Mouse (Mus musculus) lung, postnatal 0 days (tissue): Measurements from ENCODE around the gene Hist1h2ao. TPM values are rescaled to one million over a fixed set of nuclear protein-coding genes. Genes with fewer than 3 reads are reported as not detected.
A peak's percentile ranks its signal among the peaks of the same experiment; 100 is the strongest.
"Not testable (repeated sequence)": the region's sequence is repeated elsewhere in the genome, so short reads cannot be mapped to it uniquely, and the experiment has no call there.

Experiments used
- ATAC-seq: fragments of 200-750 bp; cut with Nextera tagmentation; 2 replicates; pipeline ENCODE4 v1.8.0; 2017; ENCODE audit warnings: moderate library complexity
- DNase-seq: peaks from one replicate; pipeline ENCODE4 v3.0.0-alpha.2; 2016; ENCODE audit warnings: low spot score
- H3K27ac ChIP-seq: fragments of 300-500 bp; sonication (generic); 2 replicates; pipeline ENCODE4 v1.5.1; 2014; ENCODE audit warnings: antibody characterized with exemption, mild to moderate bottlenecking, low read length, mixed read lengths
- H3K27me3 ChIP-seq: fragments of 300-500 bp; sonication (generic); replicated peaks from 2 replicates; pipeline ENCODE4 v1.6.1; 2014; ENCODE audit warnings: low read length, mixed read lengths; ENCODE audit not compliant: insufficient read depth
- H3K36me3 ChIP-seq: fragments of 300-500 bp; sonication (generic); 2 replicates; pipeline ENCODE4 v1.6.1; 2014; ENCODE audit warnings: low read length, mixed read lengths; ENCODE audit not compliant: insufficient read depth
- H3K4me1 ChIP-seq: fragments of 300-500 bp; sonication (generic); 2 replicates; pipeline ENCODE4 v1.6.1; 2014; ENCODE audit warnings: antibody characterized with exemption, low read depth, low read length, mixed read lengths; ENCODE audit not compliant: insufficient read depth
- H3K4me2 ChIP-seq: fragments of 300-500 bp; sonication (generic); replicated peaks from 2 replicates; pipeline ENCODE4 v1.6.1; 2014; ENCODE audit warnings: low read depth, mild to moderate bottlenecking, low read length, moderate library complexity, mixed read lengths
- H3K4me3 ChIP-seq: fragments of 300-500 bp; sonication (generic); 2 replicates; pipeline ENCODE4 v1.5.1; 2014; ENCODE audit warnings: low read depth, low read length
- H3K9ac ChIP-seq: fragments of 300-500 bp; sonication (generic); replicated peaks from 2 replicates; pipeline ENCODE4 v1.6.1; 2014; ENCODE audit warnings: low read depth, mild to moderate bottlenecking
- H3K9me3 ChIP-seq: fragments of 300-500 bp; sonication (generic); 2 replicates; pipeline ENCODE4 v1.6.1; 2016; ENCODE audit warnings: low read length, mixed read lengths
- CTCF ChIP-seq: IDR thresholded peaks from 2 replicates; pipeline ENCODE4 v1.5.1; 2016; ENCODE audit warnings: antibody characterized with exemption, mild to moderate bottlenecking
- EP300 ChIP-seq: IDR thresholded peaks from 2 replicates; pipeline ENCODE4 v1.6.1; 2016; ENCODE audit warnings: antibody characterized with exemption, mild to moderate bottlenecking, control low read depth
- WGBS: fragments of 180-500 bp; shearing (Covaris S2); extraction: QIAGEN DNeasy Blood & Tissue Kit; methylation state at CpG from one replicate; pipeline ENCODE4 v1.1.7; 2014; 5-methylcytosine and 5-hydroxymethylcytosine counted together
- polyA plus RNA-seq: library from polyadenylated mRNA; unstranded; fragments of >200 nt; fragmentation: Nextera tagmentation; extraction: Ambion mirVana; gene quantifications from 2 replicates; pipeline ENCODE4 v1.2.1, GENCODE M21; 2015

Hist1h2ao gene
- polyA plus RNA-seq, 1 experiment from 2014 or later = not detected

- peak within 1 kb of the TSS; percentile 56 for H3K4me2 ChIP-seq
- H3K27ac ChIP-seq = peak within 1 kb of the TSS; percentile 70
- no peaks in the 10 kb centered on the region for H3K27me3 ChIP-seq
- peaks cover 10% of the 10 kb centered on the region; the same call in 1 of the 2 replicates for H3K4me1 ChIP-seq
- DNase-seq (peak; percentile 97), ATAC-seq (peak; percentile 62)
- TF ChIP-seq EP300 (no peak), CTCF (no peak)
- H3K4me3 ChIP-seq = peak within 1 kb of the TSS; percentile 34
- 0% methylated on average over 13 of the region's 20 CpGs for WGBS
- H3K9ac ChIP-seq = 0 out of 2 replicates have a peak within 1 kb of the TSS, but pooled peaks have one; percentile 16
- no peaks in the 10 kb centered on the region for H3K9me3 ChIP-seq
- no peaks in the 10 kb centered on the region for H3K36me3 ChIP-seq
Observed at GRCm38 (mm10) chr13:21783255-21783617, 27.0 kb upstream of the Hist1h2ao start, which contains the start of gene Hist1h3i. Hist1h3i (minus strand) TSS chr13:21783370.

GRCm38 (mm10) chr13:21783734-21784161 lies 26.5 kb upstream of the Hist1h2ao start:
- ATAC-seq = no peak
- Histone ChIP-seq H3K27ac (peak overlapping the region; percentile 43; the same call in 1 of the 2 replicates), H3K36me3 (no peaks in the 10 kb centered on the region), H3K9ac (no peak overlapping the region), H3K4me2 (peak overlapping the region; percentile 56), H3K4me3 (peak overlapping the region; percentile 34), H3K27me3 (no peaks in the 10 kb centered on the region), H3K4me1 (peaks cover 10% of the 10 kb centered on the region; the same call in 1 of the 2 replicates), H3K9me3 (no peaks in the 10 kb centered on the region)
- 1% methylated on average over 9 of the region's 9 CpGs for WGBS
- DNase-seq = peak; percentile 50
- no peak for TF ChIP-seq EP300
- TF ChIP-seq CTCF = no peak

GRCm38 (mm10) chr13:21784311-21784710 lies 26.0 kb upstream of the Hist1h2ao start:
- Histone ChIP-seq H3K4me1 (peaks cover 10% of the 10 kb centered on the region; the same call in 1 of the 2 replicates), H3K36me3 (no peaks in the 10 kb centered on the region), H3K4me3 (no peak overlapping the region), H3K9ac (no peak overlapping the region), H3K27me3 (no peaks in the 10 kb centered on the region), H3K27ac (no peak overlapping the region), H3K4me2 (no peak overlapping the region), H3K9me3 (no peaks in the 10 kb centered on the region)
- WGBS = 36% methylated on average over 6 of the region's 6 CpGs
- ATAC-seq = no peak
- TF ChIP-seq EP300 (no peak), CTCF (no peak)
- DNase-seq = no peak

GRCm38 (mm10) chr13:21786189-21786898 lies 23.9 kb upstream of the Hist1h2ao start:
- no peaks in the 10 kb centered on the region for H3K27me3 ChIP-seq
- WGBS = 4% methylated on average over 8 of the region's 8 CpGs

DNA sequence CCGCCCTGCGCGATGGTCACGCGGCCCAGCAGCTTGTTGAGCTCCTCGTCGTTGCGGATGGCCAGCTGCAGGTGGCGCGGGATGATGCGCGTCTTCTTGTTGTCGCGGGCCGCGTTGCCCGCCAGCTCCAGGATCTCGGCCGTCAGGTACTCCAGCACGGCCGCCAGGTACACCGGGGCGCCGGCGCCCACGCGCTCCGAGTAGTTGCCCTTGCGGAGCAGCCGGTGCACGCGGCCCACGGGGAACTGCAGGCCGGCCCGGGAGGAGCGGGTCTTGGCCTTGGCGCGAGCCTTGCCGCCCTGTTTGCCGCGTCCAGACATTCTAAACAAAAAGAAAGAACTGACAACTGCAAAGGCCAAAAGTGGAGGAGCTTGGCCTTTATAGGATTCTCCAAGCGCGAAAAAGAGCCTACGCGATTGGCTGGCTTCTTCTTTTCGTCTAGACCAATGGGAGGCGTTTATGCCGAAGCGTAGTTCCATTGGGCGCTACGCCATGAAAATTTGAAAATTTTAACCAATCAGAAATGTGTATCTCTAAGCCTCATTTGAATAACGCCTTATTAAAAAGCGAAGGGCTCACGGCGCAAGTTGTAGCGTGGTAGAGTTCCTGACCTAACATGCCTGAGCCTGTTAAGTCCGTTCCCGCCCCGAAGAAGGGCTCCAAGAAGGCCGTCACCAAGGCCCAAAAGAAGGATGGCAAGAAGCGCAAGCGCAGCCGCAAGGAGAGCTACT lies 23.2 kb upstream of the Hist1h2ao start, which contains the start of the genes Hist1h2an and Hist1h2bp:
TSS of gene Hist1h2an (minus strand) at position 320 of the 731 bp plus-strand sequence.
TSS of gene Hist1h2bp (plus strand) at position 563 of the 731 bp plus-strand sequence.
- not testable (repeated sequence) for H3K36me3 ChIP-seq, H3K27me3 ChIP-seq, H3K4me1 ChIP-seq, H3K9me3 ChIP-seq, H3K9ac ChIP-seq
- H3K27ac ChIP-seq = 0 out of 2 replicates have a peak within 1 kb of the TSS, but pooled peaks have one; percentile 55
- ATAC-seq = peak; percentile 96
- H3K4me3 ChIP-seq = peak within 1 kb of the TSS; percentile 33
- peak within 1 kb of the TSS; percentile 47 for H3K4me2 ChIP-seq
- peak; percentile 98 for DNase-seq
- under 1% methylated on average over 32 of the region's 63 CpGs for WGBS
- 0 out of 2 replicates have a peak, but pooled peaks have one; percentile 43 for TF ChIP-seq EP300

More at GRCm38 (mm10) chr13:21786189-21786898, 23.9 kb upstream of the Hist1h2ao start:
- no peak for TF ChIP-seq CTCF
- TF ChIP-seq EP300 = no peak
- H3K27ac ChIP-seq = 0 out of 2 replicates have a peak overlapping the region, but pooled peaks have one; percentile 21
- DNase-seq (peak; percentile 38), ATAC-seq (no peak)
- H3K4me1 ChIP-seq = peaks cover 4% of the 10 kb centered on the region; the same call in 1 of the 2 replicates
- H3K9ac ChIP-seq = no peak overlapping the region
- H3K36me3 ChIP-seq = no peaks in the 10 kb centered on the region
- H3K4me2 ChIP-seq = peak overlapping the region; percentile 46
- peak overlapping the region; percentile 33 for H3K4me3 ChIP-seq
- H3K9me3 ChIP-seq = no peaks in the 10 kb centered on the region
